Mouse (Mus musculus) cortical plate, adult 2 months (tissue): ENCODE results near the gene Wee2. TPM values are rescaled to one million over a fixed set of nuclear protein-coding genes. Genes with fewer than 3 reads are reported as not detected.

Experiments used
- H3K27ac ChIP-seq: fragments of 200-500 bp; 2 replicates; pipeline ENCODE4 v1.5.1; 2012; ENCODE audit warnings: low read length, control low read depth, inconsistent platforms; ENCODE audit not compliant: insufficient read depth
- H3K4me1 ChIP-seq: fragments of 200-500 bp; 2 replicates; pipeline ENCODE4 v1.6.1; 2011; ENCODE audit warnings: low read length; ENCODE audit not compliant: control insufficient read depth, insufficient read depth
- H3K4me3 ChIP-seq: fragments of 200-500 bp; 2 replicates; pipeline ENCODE4 v1.5.1; 2011; ENCODE audit warnings: mild to moderate bottlenecking, low read length, control low read depth; ENCODE audit not compliant: insufficient read depth
- CTCF ChIP-seq: fragments of 200-500 bp; IDR thresholded peaks from 2 replicates; pipeline ENCODE4 v1.5.1; 2011; ENCODE audit warnings: mild to moderate bottlenecking, control low read depth, low read length; ENCODE audit not compliant: insufficient read depth; ENCODE audit errors: extremely low read depth
- POLR2A ChIP-seq: fragments of 200-500 bp; IDR thresholded peaks from 2 replicates; pipeline ENCODE4 v1.6.1; 2011; ENCODE audit warnings: mild to moderate bottlenecking, low read length, control low read depth; ENCODE audit not compliant: insufficient read depth; ENCODE audit errors: extremely low read depth
- polyA plus RNA-seq: library from polyadenylated mRNA; depleted of rRNA; stranded (reverse); fragments of >200 nt; gene quantifications from 2 replicates; pipeline ENCODE4 v1.2.3, GENCODE M21; 2012; rRNA removed

Gene Wee2
- 0.11 and 0.17 TPM in 2 replicates for polyA plus RNA-seq

- Histone ChIP-seq H3K27ac (no peak within 1 kb of the TSS), H3K4me3 (no peak within 1 kb of the TSS), H3K4me1 (peaks cover 3% of the 10 kb centered on the region; the same call in 1 of the 2 replicates)
- no peak for TF ChIP-seq CTCF
- TF ChIP-seq POLR2A, result no peak
Observed at GRCm38 (mm10) chr6:40438936-40439335, at the start of gene Wee2. TSS of gene Wee2 (plus strand) at chr6:40439088.

GRCm38 (mm10) chr6:40390975-40391374 is 47.9 kb upstream of the Wee2 start:
- Histone ChIP-seq H3K4me3 (no peak overlapping the region), H3K27ac (no peak overlapping the region), H3K4me1 (peaks cover 2% of the 10 kb centered on the region; the same call in 1 of the 2 replicates)
- TF ChIP-seq POLR2A, result no peak
- peak; percentile 34 for TF ChIP-seq CTCF

- Histone ChIP-seq H3K4me1 (peaks cover 2% of the 10 kb centered on the region; the same call in 1 of the 2 replicates), H3K27ac (no peak overlapping the region), H3K4me3 (no peak overlapping the region)
- TF ChIP-seq CTCF (peak; percentile 98), POLR2A (no peak)
Observed at GRCm38 (mm10) chr6:40393213-40393612, 45.7 kb upstream of the Wee2 start.

GRCm38 (mm10) chr6:40402031-40402430 is 36.9 kb upstream of the Wee2 start:
- TF ChIP-seq POLR2A, result no peak
- TF ChIP-seq CTCF, result no peak
- H3K4me3 ChIP-seq, result no peak overlapping the region
- H3K4me1 ChIP-seq, result peaks cover 4% of the 10 kb centered on the region
- no peak overlapping the region for H3K27ac ChIP-seq

- no peak for TF ChIP-seq POLR2A
- no peak for TF ChIP-seq CTCF
- Histone ChIP-seq H3K4me3 (no peak overlapping the region), H3K27ac (no peak overlapping the region), H3K4me1 (peaks cover 4% of the 10 kb centered on the region)
Observed at GRCm38 (mm10) chr6:40403640-40404285, 35.1 kb upstream of the Wee2 start.

- Histone ChIP-seq H3K4me3 (no peak overlapping the region), H3K4me1 (no peaks in the 10 kb centered on the region), H3K27ac (no peak overlapping the region)
- TF ChIP-seq CTCF (no peak), POLR2A (no peak)
Observed at GRCm38 (mm10) chr6:40411085-40411484, 27.8 kb upstream of the Wee2 start.

- Histone ChIP-seq H3K4me3 (no peak overlapping the region), H3K4me1 (no peaks in the 10 kb centered on the region), H3K27ac (no peak overlapping the region)
- TF ChIP-seq CTCF, result no peak
- no peak for TF ChIP-seq POLR2A
Observed at GRCm38 (mm10) chr6:40413046-40413445, 25.8 kb upstream of the Wee2 start.

- no peaks in the 10 kb centered on the region for H3K4me1 ChIP-seq
- no peak overlapping the region for H3K4me3 ChIP-seq
- TF ChIP-seq POLR2A, result no peak
- TF ChIP-seq CTCF, result no peak
- H3K27ac ChIP-seq, result no peak overlapping the region
Observed at GRCm38 (mm10) chr6:40413565-40413964, 25.3 kb upstream of the Wee2 start.

GRCm38 (mm10) chr6:40415799-40416198 is 23.1 kb upstream of the Wee2 start:
- H3K27ac ChIP-seq, result no peak overlapping the region
- no peaks in the 10 kb centered on the region for H3K4me1 ChIP-seq
- no peak for TF ChIP-seq POLR2A
- TF ChIP-seq CTCF, result no peak
- H3K4me3 ChIP-seq, result no peak overlapping the region

GRCm38 (mm10) chr6:40418386-40418785 is 20.5 kb upstream of the Wee2 start:
- Histone ChIP-seq H3K4me3 (no peak overlapping the region), H3K27ac (no peak overlapping the region), H3K4me1 (peaks cover 3% of the 10 kb centered on the region; the same call in 1 of the 2 replicates)
- no peak for TF ChIP-seq CTCF
- no peak for TF ChIP-seq POLR2A
